Mouse (Mus musculus) kidney, adult 2 months (tissue): ENCODE data around the gene Bin2. TPM values are rescaled to one million over a fixed set of nuclear protein-coding genes. Genes with fewer than 3 reads are reported as not detected.

Experiments used
- DNase-seq: peaks from one replicate; pipeline ENCODE4 v3.0.0; 2021
- H3K27ac ChIP-seq: fragments of 200-500 bp; 2 replicates; pipeline ENCODE4 v1.5.1; 2012; ENCODE audit warnings: low read depth, low read length, control low read depth, inconsistent platforms; ENCODE audit not compliant: insufficient read depth
- H3K27me3 ChIP-seq: fragments of 200-500 bp; replicated peaks from 2 replicates; pipeline ENCODE4 v1.6.1; 2012; ENCODE audit warnings: mild to moderate bottlenecking, moderate library complexity, low read length, inconsistent platforms; ENCODE audit not compliant: control insufficient read depth, insufficient read depth
- H3K36me3 ChIP-seq: fragments of 200-500 bp; 2 replicates; pipeline ENCODE4 v1.6.1; 2012; ENCODE audit warnings: mild to moderate bottlenecking, moderate library complexity, low read length, inconsistent platforms; ENCODE audit not compliant: control insufficient read depth, insufficient read depth
- H3K4me1 ChIP-seq: fragments of 200-500 bp; 2 replicates; pipeline ENCODE4 v1.6.1; 2011; ENCODE audit warnings: low read length; ENCODE audit not compliant: control insufficient read depth, insufficient read depth
- H3K4me3 ChIP-seq: fragments of 200-500 bp; 2 replicates; pipeline ENCODE4 v1.5.1; 2011; ENCODE audit warnings: mild to moderate bottlenecking, low read depth, low read length, control low read depth; ENCODE audit not compliant: insufficient read depth
- CTCF ChIP-seq: fragments of 200-500 bp; conservative IDR thresholded peaks from 2 replicates; pipeline ENCODE4 v1.5.1; 2011; ENCODE audit warnings: low read depth, mild to moderate bottlenecking, control low read depth, low read length, moderate library complexity, mixed read lengths; ENCODE audit not compliant: insufficient read depth, insufficient read length
- POLR2A ChIP-seq: fragments of 200-500 bp; IDR thresholded peaks from one replicate; pipeline ENCODE4 v1.6.1; 2011; ENCODE audit warnings: low read depth, low read length, control low read depth
- WGBS: fragments of 180-500 bp; shearing (Covaris S2); methylation state at CpG from one replicate; pipeline ENCODE4 v1.1.7; 2018; 5-methylcytosine and 5-hydroxymethylcytosine counted together
- polyA plus RNA-seq: library from polyadenylated mRNA; depleted of rRNA; stranded (reverse); fragments of >200 nt; gene quantifications from 2 replicates; pipeline ENCODE4 v1.2.3, GENCODE M21; 2012

Gene Bin2
- polyA plus RNA-seq, 1 experiment, result 4.7 TPM

- H3K4me1 ChIP-seq, result peaks cover 9% of the 10 kb centered on the region
- WGBS, result 87% methylated on average over 16 of the region's 16 CpGs
- no peak for TF ChIP-seq POLR2A
- no peak for TF ChIP-seq CTCF
- H3K36me3 ChIP-seq, result no peaks in the 10 kb centered on the region
- H3K27me3 ChIP-seq, result no peaks in the 10 kb centered on the region
- H3K4me3 ChIP-seq, result no peak overlapping the region
- no peak overlapping the region for H3K27ac ChIP-seq
- no peak for DNase-seq
Measured at GRCm38 (mm10) chr15:100639972-100640750, 29.2 kb downstream of the Bin2 start.

- H3K4me3 ChIP-seq, result no peak overlapping the region
- peak; percentile 71 for DNase-seq
- no peaks in the 10 kb centered on the region for H3K27me3 ChIP-seq
- H3K4me1 ChIP-seq, result peaks cover 16% of the 10 kb centered on the region
- TF ChIP-seq CTCF (peak; percentile 63), POLR2A (no peak)
- WGBS, result 16% methylated on average over 6 of the region's 6 CpGs
- no peaks in the 10 kb centered on the region for H3K36me3 ChIP-seq
- no peak overlapping the region for H3K27ac ChIP-seq
Measured at GRCm38 (mm10) chr15:100637661-100638060, 31.7 kb downstream of the Bin2 start.

GRCm38 (mm10) chr15:100636700-100637501, 32.5 kb downstream of the Bin2 start, which contains the start of gene Smagp:
TSS of gene Smagp (minus strand) at chr15:100636940.
- under 1% methylated on average over 77 of the region's 77 CpGs for WGBS
- H3K4me1 ChIP-seq, result peaks cover 21% of the 10 kb centered on the region
- no peaks in the 10 kb centered on the region for H3K27me3 ChIP-seq
- peak within 1 kb of the TSS; percentile 95 for H3K27ac ChIP-seq
- peak within 1 kb of the TSS; percentile 86 for H3K4me3 ChIP-seq
- TF ChIP-seq POLR2A (no peak), CTCF (no peak)
- DNase-seq, result peak; percentile 92
- H3K36me3 ChIP-seq, result no peaks in the 10 kb centered on the region

- H3K27ac ChIP-seq, result peak overlapping the region; percentile 95
- H3K36me3 ChIP-seq, result no peaks in the 10 kb centered on the region
- H3K4me3 ChIP-seq, result peak overlapping the region; percentile 86
- DNase-seq, result no peak
- H3K4me1 ChIP-seq, result peaks cover 20% of the 10 kb centered on the region
- no peak for TF ChIP-seq POLR2A
- no peak for TF ChIP-seq CTCF
- 8% methylated on average over 38 of the region's 38 CpGs for WGBS
- H3K27me3 ChIP-seq, result no peaks in the 10 kb centered on the region
Measured at GRCm38 (mm10) chr15:100635851-100636645, 33.3 kb downstream of the Bin2 start.

GRCm38 (mm10) chr15:100635239-100635638, 34.1 kb downstream of the Bin2 start:
- H3K27ac ChIP-seq, result peak overlapping the region; percentile 75

GRCm38 (mm10) chr15:100633341-100633740, 36.0 kb downstream of the Bin2 start:
- no peak overlapping the region for H3K4me3 ChIP-seq
- H3K27me3 ChIP-seq, result no peaks in the 10 kb centered on the region
- 36% methylated on average over 10 of the region's 10 CpGs for WGBS
- H3K36me3 ChIP-seq, result no peaks in the 10 kb centered on the region
- H3K27ac ChIP-seq, result peak overlapping the region; percentile 7
- TF ChIP-seq CTCF (no peak), POLR2A (no peak)
- peak; percentile 29 for DNase-seq
- H3K4me1 ChIP-seq, result peaks cover 15% of the 10 kb centered on the region; the same call in 1 of the 2 replicates

More at GRCm38 (mm10) chr15:100635239-100635638, 34.1 kb downstream of the Bin2 start:
- Histone ChIP-seq H3K36me3 (no peaks in the 10 kb centered on the region), H3K27me3 (no peaks in the 10 kb centered on the region), H3K4me3 (peak overlapping the region; percentile 86), H3K4me1 (peaks cover 15% of the 10 kb centered on the region; the same call in 1 of the 2 replicates)
- no peak for TF ChIP-seq POLR2A
- no peak for TF ChIP-seq CTCF
- DNase-seq, result no peak
- WGBS, result 34% methylated on average over 9 of the region's 9 CpGs
